Mouse (Mus musculus): ENCODE data around the gene 1700022I11Rik. TPM values are rescaled to one million over a fixed set of nuclear protein-coding genes. Genes with fewer than 3 reads are reported as not detected.

The 1700022I11Rik gene
- polyA plus RNA-seq, 1 experiment from 2014 or later, result not detected

Other genes starting within 250 kb of the 1700022I11Rik start
- gene 4930578G10Rik, start 234.1 kb upstream of the 1700022I11Rik start, polyA plus RNA-seq (2015; fragmentation: Nextera tagmentation; extraction: Ambion mirVana), result not detected in 2 replicates
- gene Ccl19, start 213.0 kb upstream of the 1700022I11Rik start, polyA plus RNA-seq (2015; fragmentation: Nextera tagmentation; extraction: Ambion mirVana), result 0.50 and 0.53 TPM in 2 replicates
- gene Ccl21a, start 195.6 kb upstream of the 1700022I11Rik start, polyA plus RNA-seq (2015; fragmentation: Nextera tagmentation; extraction: Ambion mirVana), result 63.2 and 68.2 TPM in 2 replicates
- gene Fam205a1, start 115.7 kb upstream of the 1700022I11Rik start, polyA plus RNA-seq (2015; fragmentation: Nextera tagmentation; extraction: Ambion mirVana), result not detected in 2 replicates
- gene Gm12394, start 112.8 kb upstream of the 1700022I11Rik start, polyA plus RNA-seq (2015; fragmentation: Nextera tagmentation; extraction: Ambion mirVana), result 0.06 and 0.13 TPM in 2 replicates
- 0.18 and 0.37 TPM in 2 replicates for gene Fam205c, start 95.4 kb upstream of the 1700022I11Rik start, polyA plus RNA-seq (2015; fragmentation: Nextera tagmentation; extraction: Ambion mirVana)
- 0.73 and 0.83 TPM in 2 replicates for gene Phf24, start 52.9 kb upstream of the 1700022I11Rik start, polyA plus RNA-seq (2015; fragmentation: Nextera tagmentation; extraction: Ambion mirVana)
- 7.2 and 8.4 TPM in 2 replicates for gene Dnajb5, start 19.8 kb upstream of the 1700022I11Rik start, polyA plus RNA-seq (2015; fragmentation: Nextera tagmentation; extraction: Ambion mirVana)
- 448 and 464 TPM in 2 replicates for gene Vcp, start 30.9 kb downstream of the 1700022I11Rik start, polyA plus RNA-seq (2015; fragmentation: Nextera tagmentation; extraction: Ambion mirVana)
- gene Fancg, start 40.9 kb downstream of the 1700022I11Rik start, polyA plus RNA-seq (2015; fragmentation: Nextera tagmentation; extraction: Ambion mirVana), result 16.1 and 16.2 TPM in 2 replicates
- gene Pigo, start 56.2 kb downstream of the 1700022I11Rik start, polyA plus RNA-seq (2015; fragmentation: Nextera tagmentation; extraction: Ambion mirVana), result 29.6 and 30.3 TPM in 2 replicates
- 306 and 324 TPM in 2 replicates for gene Stoml2, start 62.1 kb downstream of the 1700022I11Rik start, polyA plus RNA-seq (2015; fragmentation: Nextera tagmentation; extraction: Ambion mirVana)
- gene Fam214b, start 76.6 kb downstream of the 1700022I11Rik start, polyA plus RNA-seq (2015; fragmentation: Nextera tagmentation; extraction: Ambion mirVana), result 6.7 and 8.6 TPM in 2 replicates
- gene Unc13b, start 89.3 kb downstream of the 1700022I11Rik start, polyA plus RNA-seq (2015; fragmentation: Nextera tagmentation; extraction: Ambion mirVana), result 3.9 TPM in 2 replicates

All from intestine, embryonic 16.5 days (tissue).